Mouse (Mus musculus) kidney, embryonic 14.5 days (tissue): ENCODE measurements around the gene Ttc39a. TPM values are rescaled to one million over a fixed set of nuclear protein-coding genes. Genes with fewer than 3 reads are reported as not detected.

Experiments used
- ATAC-seq: fragments of 200-750 bp; cut with Nextera tagmentation; 2 replicates; pipeline ENCODE4 v1.8.0; 2017; ENCODE audit warnings: moderate number of reproducible peaks, mild to moderate bottlenecking, moderate TSS enrichment, moderate library complexity; ENCODE audit not compliant: low FRiP score, low TSS enrichment
- H3K27ac ChIP-seq: fragments of 300-500 bp; sonication (generic); 2 replicates; pipeline ENCODE4 v1.5.1; 2014; ENCODE audit warnings: low read depth, mild to moderate bottlenecking, low read length, moderate library complexity, mixed read lengths
- H3K27me3 ChIP-seq: fragments of 300-500 bp; sonication (generic); 2 replicates; pipeline ENCODE4 v1.6.1; 2014; ENCODE audit warnings: mild to moderate bottlenecking, low read length; ENCODE audit not compliant: control insufficient read depth, insufficient read depth
- H3K36me3 ChIP-seq: fragments of 300-500 bp; sonication (generic); 2 replicates; pipeline ENCODE4 v1.6.1; 2014; ENCODE audit warnings: low read length, mixed read lengths; ENCODE audit not compliant: control insufficient read depth, insufficient read depth
- H3K4me1 ChIP-seq: fragments of 300-500 bp; sonication (generic); 2 replicates; pipeline ENCODE4 v1.6.1; 2014; ENCODE audit warnings: low read length, mixed read lengths; ENCODE audit not compliant: control insufficient read depth, insufficient read depth
- H3K4me2 ChIP-seq: fragments of 300-500 bp; sonication (generic); replicated peaks from 2 replicates; pipeline ENCODE4 v1.6.1; 2014; ENCODE audit warnings: low read depth, mild to moderate bottlenecking, low read length
- H3K4me3 ChIP-seq: fragments of 300-500 bp; sonication (generic); 2 replicates; pipeline ENCODE4 v1.5.1; 2014; ENCODE audit warnings: mild to moderate bottlenecking, low read length
- H3K9ac ChIP-seq: fragments of 300-500 bp; sonication (generic); 2 replicates; pipeline ENCODE4 v1.6.1; 2014; ENCODE audit warnings: low read depth, mild to moderate bottlenecking, low read length, moderate library complexity
- H3K9me3 ChIP-seq: fragments of 300-500 bp; sonication (generic); 2 replicates; pipeline ENCODE4 v1.6.1; 2016; ENCODE audit warnings: low read length; ENCODE audit not compliant: control insufficient read depth
- WGBS: fragments of 180-500 bp; shearing (Covaris S2); extraction: QIAGEN DNeasy Blood & Tissue Kit; methylation state at CpG from one replicate; pipeline ENCODE4 v1.1.7; 2014; 5-methylcytosine and 5-hydroxymethylcytosine counted together
- polyA plus RNA-seq: library from polyadenylated mRNA; unstranded; fragments of >200 nt; fragmentation: Nextera tagmentation; extraction: Ambion mirVana; gene quantifications from 2 replicates; pipeline ENCODE4 v1.2.1, GENCODE M21; 2014

Gene Ttc39a
- polyA plus RNA-seq, 1 experiment from 2014 or later, result 6.1 TPM

DNA sequence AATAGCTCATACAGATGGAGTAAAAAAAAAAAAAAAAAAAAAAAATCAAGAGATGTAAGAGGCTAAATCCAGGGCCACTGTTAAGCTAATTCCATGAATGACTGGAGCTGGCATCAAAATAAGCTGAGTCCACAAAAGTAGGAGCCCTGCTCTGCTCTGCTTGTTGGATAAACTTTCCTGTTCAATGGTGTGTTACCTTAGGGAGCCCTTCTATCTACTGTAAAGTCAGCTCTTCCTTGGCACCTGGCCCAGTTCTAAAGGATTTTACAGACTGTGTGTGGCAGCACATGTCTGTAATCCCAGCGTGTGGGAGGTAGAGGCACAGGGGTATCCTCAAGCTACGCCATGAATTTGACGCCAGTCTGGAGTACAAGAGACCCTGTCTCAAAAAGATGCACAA lies 34.6 kb downstream of the Ttc39a start:
- 0 out of 2 replicates have a peak, but pooled peaks have one; percentile 11 for ATAC-seq
- WGBS, result 73% methylated on average over 3 of the region's 3 CpGs
- H3K9me3 ChIP-seq, result no peaks in the 10 kb centered on the region
- H3K9ac ChIP-seq, result no peak overlapping the region
- no peaks in the 10 kb centered on the region for H3K27me3 ChIP-seq
- no peak overlapping the region for H3K27ac ChIP-seq
- H3K4me2 ChIP-seq, result no peak overlapping the region
- no peaks in the 10 kb centered on the region for H3K4me1 ChIP-seq
- H3K36me3 ChIP-seq, result peaks cover 2% of the 10 kb centered on the region; the same call in 1 of the 2 replicates
- H3K4me3 ChIP-seq, result no peak overlapping the region

DNA sequence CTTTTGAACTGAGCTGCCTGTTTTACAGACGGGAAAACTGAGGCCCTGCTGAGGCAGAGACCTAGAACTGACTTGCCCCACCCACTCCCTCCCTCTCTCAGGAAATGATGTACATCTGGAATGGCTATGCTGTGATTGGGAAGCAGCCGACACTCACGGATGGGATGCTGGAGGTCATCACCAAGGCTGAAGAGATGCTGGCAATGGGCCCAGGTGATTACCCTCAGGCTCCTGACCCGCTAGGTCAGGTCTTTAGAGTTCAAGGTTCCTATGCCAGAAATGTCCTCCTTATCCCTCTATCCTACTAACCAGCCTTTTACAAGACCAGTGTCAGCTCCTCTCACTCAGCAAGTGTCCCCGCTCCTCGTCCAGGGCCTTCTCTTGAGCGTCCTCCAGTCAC lies 35.7 kb downstream of the Ttc39a start:
- ATAC-seq, result no peak
- H3K4me1 ChIP-seq, result no peaks in the 10 kb centered on the region
- no peaks in the 10 kb centered on the region for H3K27me3 ChIP-seq
- no peak overlapping the region for H3K9ac ChIP-seq
- no peaks in the 10 kb centered on the region for H3K9me3 ChIP-seq
- H3K4me3 ChIP-seq, result no peak overlapping the region
- H3K4me2 ChIP-seq, result no peak overlapping the region
- peaks cover 2% of the 10 kb centered on the region; the same call in 1 of the 2 replicates for H3K36me3 ChIP-seq
- no peak overlapping the region for H3K27ac ChIP-seq
- 82% methylated on average over 7 of the region's 7 CpGs for WGBS

- Histone ChIP-seq H3K27me3 (no peaks in the 10 kb centered on the region), H3K27ac (no peak overlapping the region), H3K4me1 (no peaks in the 10 kb centered on the region), H3K4me3 (no peak overlapping the region), H3K36me3 (peaks cover 2% of the 10 kb centered on the region; the same call in 1 of the 2 replicates), H3K9me3 (no peaks in the 10 kb centered on the region), H3K9ac (no peak overlapping the region), H3K4me2 (no peak overlapping the region)
- 90% methylated on average over 4 of the region's 4 CpGs for WGBS
- no peak for ATAC-seq
These were observed 36.2 kb downstream of the Ttc39a start for GRCm38 (mm10) chr4:109442649-109443048.

DNA sequence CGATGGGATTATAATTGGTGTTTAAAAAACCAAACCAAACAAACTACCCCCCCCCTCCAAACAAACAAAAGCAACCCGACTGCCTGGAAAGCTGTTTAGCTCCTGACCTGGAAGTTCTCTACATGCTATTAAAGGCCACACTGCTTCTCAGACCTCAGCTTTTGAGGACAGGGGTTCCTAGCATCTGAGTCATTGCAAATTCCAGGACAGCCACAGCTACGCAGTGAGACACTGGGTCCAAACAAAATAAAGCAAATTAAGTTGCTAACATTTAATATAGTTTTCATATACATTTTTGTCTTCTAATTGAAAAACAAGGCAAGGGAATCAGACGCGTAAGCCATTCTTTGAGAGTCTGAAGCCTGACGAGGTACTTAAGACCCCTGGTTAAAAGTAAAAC lies 38.0 kb downstream of the Ttc39a start:
- Histone ChIP-seq H3K4me1 (no peaks in the 10 kb centered on the region), H3K4me2 (no peak overlapping the region), H3K27ac (no peak overlapping the region), H3K27me3 (no peaks in the 10 kb centered on the region), H3K9me3 (no peaks in the 10 kb centered on the region), H3K4me3 (no peak overlapping the region), H3K36me3 (peaks cover 2% of the 10 kb centered on the region; the same call in 1 of the 2 replicates), H3K9ac (no peak overlapping the region)
- WGBS, result 82% methylated on average over 6 of the region's 6 CpGs
- no peak for ATAC-seq

DNA sequence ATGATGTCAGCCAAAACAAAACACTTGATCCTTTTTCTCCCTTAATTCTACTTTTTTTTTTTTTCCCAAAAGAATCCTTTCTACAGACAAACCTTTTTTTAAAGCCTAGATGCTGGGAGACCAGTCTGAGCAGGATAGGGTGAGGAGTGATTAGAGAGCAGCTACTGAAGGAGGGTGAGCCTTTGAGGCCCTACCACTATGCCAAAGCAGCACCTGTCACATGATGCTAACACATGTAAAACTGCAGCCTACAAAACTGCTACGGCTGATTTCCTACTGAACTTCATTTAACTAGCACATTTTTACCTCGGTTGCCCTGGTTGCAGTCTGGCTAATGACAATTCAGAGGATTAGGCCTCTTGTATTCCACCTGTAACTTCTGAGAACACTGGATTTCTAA lies 38.5 kb downstream of the Ttc39a start:
- Histone ChIP-seq H3K4me3 (no peak overlapping the region), H3K36me3 (peaks cover 2% of the 10 kb centered on the region; the same call in 1 of the 2 replicates), H3K4me2 (no peak overlapping the region), H3K9ac (no peak overlapping the region), H3K27me3 (no peaks in the 10 kb centered on the region), H3K9me3 (no peaks in the 10 kb centered on the region), H3K4me1 (no peaks in the 10 kb centered on the region), H3K27ac (no peak overlapping the region)
- WGBS, result 86% methylated on average over 2 of the region's 2 CpGs
- ATAC-seq, result no peak

DNA sequence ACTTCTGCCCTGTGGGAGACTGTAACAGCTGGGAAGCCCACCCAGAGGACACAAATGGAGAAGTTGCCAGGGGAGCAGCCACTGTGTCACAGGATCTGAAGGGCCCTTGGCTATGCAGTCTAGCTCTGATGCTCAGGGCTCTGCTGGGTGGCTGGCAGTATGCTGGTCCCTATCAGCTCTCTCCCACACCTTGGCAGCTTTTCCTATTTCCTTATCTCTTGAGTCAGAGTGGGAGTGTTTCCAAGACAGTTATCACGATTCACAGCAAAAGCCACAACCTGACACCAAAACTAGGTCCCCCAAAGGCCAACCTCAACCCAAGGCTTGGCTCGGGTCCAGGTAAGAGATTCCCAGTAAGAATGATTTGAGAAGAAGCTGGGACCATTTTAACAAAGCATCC lies 39.0 kb downstream of the Ttc39a start:
- WGBS, result 79% methylated on average over 2 of the region's 2 CpGs
- H3K9me3 ChIP-seq, result no peaks in the 10 kb centered on the region
- H3K27ac ChIP-seq, result no peak overlapping the region
- no peak overlapping the region for H3K9ac ChIP-seq
- no peak overlapping the region for H3K4me3 ChIP-seq
- H3K4me2 ChIP-seq, result no peak overlapping the region
- no peaks in the 10 kb centered on the region for H3K27me3 ChIP-seq
- no peak; the same call in 1 of the 2 replicates for ATAC-seq
- no peaks in the 10 kb centered on the region for H3K4me1 ChIP-seq
- H3K36me3 ChIP-seq, result peaks cover 2% of the 10 kb centered on the region; the same call in 1 of the 2 replicates

DNA sequence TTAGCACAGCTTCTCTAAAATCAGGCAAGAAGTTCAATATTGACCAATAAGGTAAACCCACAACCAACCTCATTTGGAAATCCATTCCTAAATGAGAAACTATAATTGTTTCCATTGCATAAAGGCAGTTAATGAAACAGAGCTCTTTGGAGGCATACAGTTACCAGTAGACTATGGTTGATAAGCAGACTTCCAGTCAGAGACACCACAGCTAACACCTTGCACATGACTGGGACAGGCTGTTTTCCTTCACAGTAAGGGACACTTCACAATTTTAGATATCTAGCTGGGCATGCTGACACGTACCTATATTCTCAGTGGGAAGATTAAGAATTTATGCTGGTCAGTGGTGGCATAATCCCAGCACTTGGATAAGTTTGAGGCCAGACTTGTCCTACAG lies 39.5 kb downstream of the Ttc39a start:
- no peak for ATAC-seq
- H3K9me3 ChIP-seq, result no peaks in the 10 kb centered on the region
- 81% methylated on average over 1 of the region's 1 CpGs for WGBS

DNA sequence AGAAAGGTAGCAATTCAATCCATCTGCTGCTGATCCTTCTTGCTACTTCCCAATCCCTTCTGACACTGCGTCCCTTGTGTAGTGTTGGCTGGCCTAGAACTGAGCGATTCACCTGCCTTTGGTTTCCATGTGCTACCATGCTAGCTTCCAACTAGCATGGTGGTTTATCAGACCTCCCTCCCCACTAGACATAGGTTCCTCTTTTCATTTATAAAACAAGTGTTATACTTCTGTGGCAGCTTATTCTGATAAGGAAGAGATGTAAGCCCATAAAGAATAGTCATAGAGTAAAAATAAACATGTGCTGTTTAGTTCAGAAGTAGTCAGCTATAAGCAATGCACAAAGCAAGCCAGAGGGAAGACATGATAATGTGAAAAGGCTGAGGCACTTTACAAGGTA lies 42.1 kb downstream of the Ttc39a start:
- Histone ChIP-seq H3K36me3 (peaks cover 10% of the 10 kb centered on the region; the same call in 1 of the 2 replicates), H3K4me1 (no peaks in the 10 kb centered on the region), H3K27me3 (no peaks in the 10 kb centered on the region), H3K4me2 (no peak overlapping the region), H3K27ac (no peak overlapping the region), H3K9ac (no peak overlapping the region), H3K9me3 (no peaks in the 10 kb centered on the region), H3K4me3 (no peak overlapping the region)
- no peak for ATAC-seq
- 91% methylated on average over 2 of the region's 2 CpGs for WGBS

More for the DNA sequence above, 39.5 kb downstream of the Ttc39a start:
- Histone ChIP-seq H3K9ac (no peak overlapping the region), H3K4me2 (no peak overlapping the region), H3K4me1 (no peaks in the 10 kb centered on the region), H3K27ac (no peak overlapping the region), H3K27me3 (no peaks in the 10 kb centered on the region), H3K36me3 (peaks cover 2% of the 10 kb centered on the region; the same call in 1 of the 2 replicates), H3K4me3 (no peak overlapping the region)

GRCm38 (mm10) chr4:109456821-109457220 lies 50.4 kb downstream of the Ttc39a start:
- 88% methylated on average over 6 of the region's 6 CpGs for whole genome bisulfite sequencing
- no peak overlapping the region for H3K4me2 ChIP-seq

More at GRCm38 (mm10) chr4:109456821-109457220, 50.4 kb downstream of the Ttc39a start:
- Histone ChIP-seq H3K4me1 (peaks cover 11% of the 10 kb centered on the region; the same call in 1 of the 2 replicates), H3K9ac (no peak overlapping the region), H3K36me3 (peaks cover 20% of the 10 kb centered on the region), H3K9me3 (no peaks in the 10 kb centered on the region), H3K27me3 (no peaks in the 10 kb centered on the region), H3K4me3 (no peak overlapping the region), H3K27ac (no peak overlapping the region)
- ATAC-seq, result no peak
